Mouse (Mus musculus): ENCODE measurements around the gene Tk1.
A peak's percentile ranks its signal among the peaks of the same experiment; 100 is the strongest.
"Not testable (repeated sequence)": the region's sequence is repeated elsewhere in the genome, so short reads cannot be mapped to it uniquely, and the experiment has no call there.

The Tk1 gene

DNA sequence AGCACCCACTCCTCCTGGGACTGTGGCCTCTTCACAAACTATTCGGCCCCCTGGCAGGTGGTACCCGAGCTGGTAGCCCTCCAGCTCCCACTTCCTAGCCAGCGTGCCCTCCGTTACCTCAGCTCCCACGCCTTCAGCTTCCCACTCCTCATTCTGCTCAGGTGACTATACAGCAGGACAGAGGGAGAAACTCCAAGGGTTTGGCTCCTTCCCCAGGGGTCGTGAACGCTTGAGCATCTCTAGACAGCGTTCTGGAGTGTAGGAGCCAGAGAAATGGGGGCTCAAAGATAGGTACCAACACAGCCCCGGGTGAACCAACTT lies 34.5 kb downstream of the Tk1 start:
- DNase-seq (ENCODE audit: low read depth, low spot score) = no peak

DNA sequence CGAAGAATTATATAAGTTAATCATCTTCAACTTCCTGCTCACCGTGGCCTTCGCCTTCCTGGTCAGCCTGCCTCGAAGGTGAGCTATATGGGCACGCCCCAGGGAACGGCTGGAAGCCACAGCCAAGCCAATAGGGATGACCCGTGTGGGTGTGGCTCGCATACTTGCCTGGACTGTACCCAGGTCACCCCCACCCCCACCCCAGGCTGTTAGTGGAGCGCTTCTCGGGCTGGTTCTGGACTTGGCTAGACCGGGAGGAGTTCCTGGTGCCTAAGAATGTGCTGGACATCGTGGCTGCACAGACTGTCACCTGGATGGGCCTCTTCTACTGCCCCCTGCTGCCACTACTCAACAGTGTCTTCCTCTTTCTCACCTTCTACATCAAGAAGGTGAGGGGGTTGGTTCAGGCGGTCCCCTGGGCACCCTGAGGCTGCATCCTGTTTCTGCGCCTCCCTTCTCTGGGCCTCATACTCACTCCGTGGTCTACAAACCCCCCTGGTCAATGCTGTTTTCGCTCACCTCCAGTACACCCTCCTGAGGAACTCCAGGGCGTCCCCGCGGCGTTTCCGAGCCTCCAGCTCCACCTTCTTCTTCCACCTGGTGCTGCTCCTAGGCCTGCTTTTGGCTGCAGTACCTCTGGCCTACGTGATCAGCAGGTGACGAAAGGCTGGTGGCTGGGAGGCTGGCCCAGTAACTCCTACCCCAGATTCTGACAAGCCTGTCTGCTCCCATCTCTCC lies 35.0 kb downstream of the Tk1 start:
- peak; percentile 78 for DNase-seq (ENCODE audit: low read depth, low spot score)

DNA sequence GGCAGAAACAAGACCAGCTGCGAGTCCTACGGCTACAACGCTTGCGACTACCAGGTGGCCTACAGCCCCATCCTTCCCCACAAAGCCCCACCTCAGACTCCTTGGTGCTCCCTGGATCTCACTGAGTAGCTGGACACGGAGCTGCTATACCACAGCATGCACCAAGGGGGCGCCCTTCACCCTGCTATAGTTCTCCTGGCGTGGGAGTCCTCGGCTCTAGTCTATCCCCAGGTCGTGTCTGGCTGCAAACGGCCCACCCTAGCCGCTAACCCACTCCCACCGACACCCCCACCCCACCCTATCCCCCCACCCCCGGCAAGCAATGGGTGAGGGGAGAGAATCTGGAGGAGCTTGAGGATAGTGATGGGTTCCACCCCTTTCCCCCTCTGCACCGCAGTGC lies 35.6 kb downstream of the Tk1 start:
- peak; percentile 83 for DNase-seq (ENCODE audit: low read depth, low spot score)

DNA sequence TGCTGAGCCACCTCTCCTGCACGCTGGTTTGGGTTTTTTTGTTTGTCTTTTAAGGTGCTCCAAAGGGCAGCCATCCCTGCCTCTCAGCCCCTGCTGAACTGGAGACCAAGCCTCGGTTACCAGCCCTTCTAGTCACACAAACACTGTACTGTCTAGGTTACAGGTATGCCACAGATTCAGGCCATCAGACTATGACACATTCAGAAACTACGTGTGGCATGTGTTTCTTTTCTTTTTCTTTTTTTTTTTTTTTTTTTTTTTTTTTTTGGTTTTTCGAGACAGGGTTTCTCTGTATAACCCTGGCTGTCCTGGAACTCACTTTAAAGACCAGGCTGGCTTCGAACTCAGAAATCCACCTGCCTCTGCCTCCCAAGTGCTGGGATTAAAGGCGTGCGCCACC lies 37.4 kb downstream of the Tk1 start:
- DNase-seq (ENCODE audit: low read depth, low spot score) = not testable (repeated sequence)

DNA sequence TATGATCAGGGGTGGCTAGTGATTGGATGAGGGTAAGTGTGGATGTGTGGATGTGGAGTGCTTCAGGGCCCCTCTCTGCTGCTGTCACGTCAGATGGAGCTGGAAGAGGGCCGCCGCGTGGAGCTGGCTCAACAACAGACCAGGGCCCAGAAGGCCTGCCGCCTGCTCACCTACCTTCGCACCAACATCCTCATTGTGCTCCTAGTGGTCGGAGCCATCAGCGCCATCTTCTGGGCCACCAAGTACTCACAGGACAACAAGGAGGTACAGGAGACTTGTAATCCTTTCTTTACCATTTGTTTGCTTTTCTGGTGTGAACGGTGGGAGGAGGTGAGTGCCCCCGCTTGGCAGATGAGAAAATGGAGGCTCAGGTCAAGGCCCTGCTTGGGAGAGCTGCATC lies 39.6 kb downstream of the Tk1 start:
- peak; percentile 88 for DNase-seq (ENCODE audit: low read depth, low spot score)

DNA sequence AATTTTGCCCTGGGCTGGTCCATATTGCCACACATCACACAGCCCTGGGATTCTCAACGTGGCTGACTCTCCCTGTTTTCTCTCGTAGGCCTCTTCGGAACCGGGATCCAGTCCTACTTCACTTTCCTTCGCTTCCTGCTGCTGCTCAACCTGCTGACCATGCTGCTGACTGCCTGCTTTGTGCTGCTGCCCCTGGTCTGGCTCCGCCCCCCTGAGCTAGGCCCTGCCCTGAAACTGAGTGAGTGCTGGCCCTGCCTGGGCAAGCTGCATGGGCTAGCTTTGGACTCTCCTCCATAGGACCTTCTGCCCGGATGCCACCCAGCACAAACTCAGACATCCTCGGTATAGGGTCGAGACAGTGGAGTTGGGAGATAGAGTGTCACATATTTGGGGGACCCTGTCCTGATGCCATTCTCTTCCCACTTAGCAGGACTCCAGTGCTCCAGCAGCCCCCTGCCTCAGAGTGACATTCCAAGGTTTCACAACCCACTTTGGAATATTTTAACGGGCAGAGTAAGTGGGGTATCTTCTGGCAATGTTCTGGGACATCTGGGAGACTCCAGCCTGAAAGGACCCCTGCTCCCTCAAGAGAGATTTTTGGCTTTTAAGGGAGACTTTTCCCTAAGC lies 42.1 kb downstream of the Tk1 start:
- DNase-seq (ENCODE audit: low read depth, low spot score) = no peak

DNA sequence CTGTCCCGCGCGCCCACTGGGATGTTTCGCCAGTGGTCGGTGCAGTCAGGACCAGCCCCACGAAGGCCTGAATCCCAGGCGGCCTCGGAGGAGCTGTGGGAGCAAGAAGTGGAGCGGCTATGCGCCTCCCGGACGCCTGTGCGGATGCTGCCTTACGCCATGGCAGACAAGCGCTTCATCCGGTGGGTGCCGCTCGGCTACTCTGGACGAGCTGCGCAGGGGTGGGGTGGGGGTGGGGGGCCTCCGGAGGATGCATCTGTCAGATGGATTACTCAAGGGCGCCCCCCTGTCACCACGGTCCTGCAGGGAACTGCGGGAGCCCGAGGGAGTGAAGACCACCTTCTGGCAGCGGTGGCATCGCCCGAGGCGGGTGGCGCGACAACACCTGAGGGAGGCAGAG lies 42.8 kb downstream of the Tk1 start:
- DNase-seq (ENCODE audit: low read depth, low spot score) = peak; percentile 63

DNA sequence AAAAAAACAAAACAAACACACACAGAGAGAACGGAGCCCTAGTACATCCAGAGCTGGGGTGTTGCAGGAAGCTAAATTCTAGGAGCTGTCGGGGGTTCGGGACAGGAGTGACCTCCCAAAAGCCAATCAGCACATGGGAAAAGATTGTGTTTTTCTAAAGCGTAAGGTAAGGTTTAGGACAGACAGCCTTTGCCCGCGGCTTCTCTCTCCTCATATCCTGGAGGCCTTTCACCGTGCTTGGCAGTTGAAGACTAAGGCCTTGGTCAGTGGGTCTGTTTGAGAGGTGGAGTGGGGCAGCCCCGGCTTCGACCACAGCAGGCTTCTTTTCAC lies 43.2 kb downstream of the Tk1 start:
- DNase-seq (ENCODE audit: low read depth, low spot score) = no peak

DNA sequence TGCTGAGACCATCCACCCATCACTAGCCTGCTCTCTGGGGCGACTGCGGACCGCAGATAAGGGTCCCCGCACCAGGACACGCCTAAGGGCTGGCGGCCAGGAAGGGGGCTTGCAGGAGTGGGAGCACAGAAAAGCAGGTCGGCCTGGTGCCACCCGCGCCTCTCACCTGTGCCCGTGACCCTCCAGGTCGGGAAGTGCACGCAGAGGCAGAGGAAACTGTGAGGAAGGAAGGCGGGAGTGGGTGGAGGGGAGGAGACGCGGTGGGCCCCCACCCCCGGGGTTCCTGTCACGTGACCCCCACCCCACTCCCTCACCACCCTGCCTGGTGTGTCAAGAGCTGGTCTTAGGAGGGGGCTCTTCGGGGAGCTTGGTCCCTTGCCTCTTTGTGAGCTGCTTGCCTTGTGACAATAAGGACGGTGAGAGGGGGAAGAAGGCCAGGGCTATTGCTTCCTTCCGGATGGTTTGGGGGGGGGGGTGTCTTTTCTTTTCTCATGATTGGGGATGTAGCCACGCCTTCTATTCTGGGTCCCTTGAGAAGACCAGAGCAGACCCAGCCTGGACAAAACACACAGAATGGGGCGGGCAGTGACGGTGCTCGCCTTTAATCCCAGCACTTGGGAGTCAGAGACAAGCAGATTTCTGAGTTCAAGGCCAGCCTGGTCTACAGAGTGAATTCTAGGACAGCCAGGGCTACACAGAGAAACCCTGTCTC lies 43.7 kb downstream of the Tk1 start, which contains the start of the genes Tmc8 and Tmc6:
Gene Tmc8 (plus strand): TSS at position 84 of the 712 bp plus-strand sequence.
Gene Tmc6 (minus strand): TSS at position 206 of the 712 bp plus-strand sequence.
- DNase-seq (ENCODE audit: low read depth, low spot score) = no peak

DNA sequence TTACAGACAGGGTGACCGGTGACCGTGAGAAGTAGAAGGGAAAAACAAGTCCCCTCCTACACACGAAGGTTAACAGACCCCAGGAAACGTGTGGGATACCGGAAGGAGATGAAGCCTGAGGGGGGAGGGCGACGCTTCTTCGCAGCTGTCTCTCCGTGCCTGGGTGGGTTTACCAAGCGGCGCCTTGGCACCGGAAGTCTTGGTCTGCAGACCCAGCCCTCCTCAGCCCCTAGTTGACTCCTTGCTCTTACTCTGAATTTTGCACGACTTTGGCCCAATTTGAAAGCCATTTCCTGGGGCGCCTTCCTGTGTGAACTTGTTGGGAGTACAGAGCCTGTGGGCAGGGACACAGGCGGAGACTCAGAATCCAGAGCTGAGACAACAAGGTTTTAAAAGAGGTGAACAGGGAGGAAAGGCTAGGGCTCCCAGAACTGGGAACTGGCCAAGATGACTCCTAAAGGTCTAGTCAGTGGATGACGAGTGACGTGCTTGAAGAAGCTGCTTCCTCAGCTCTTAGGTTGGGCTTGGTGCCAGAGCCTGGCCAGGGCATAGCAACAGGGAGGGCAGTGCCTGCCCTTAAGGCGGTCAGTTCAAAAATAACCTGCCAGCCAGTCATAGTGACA lies 44.6 kb downstream of the Tk1 start:
- DNase-seq (ENCODE audit: low read depth, low spot score) = no peak

DNA sequence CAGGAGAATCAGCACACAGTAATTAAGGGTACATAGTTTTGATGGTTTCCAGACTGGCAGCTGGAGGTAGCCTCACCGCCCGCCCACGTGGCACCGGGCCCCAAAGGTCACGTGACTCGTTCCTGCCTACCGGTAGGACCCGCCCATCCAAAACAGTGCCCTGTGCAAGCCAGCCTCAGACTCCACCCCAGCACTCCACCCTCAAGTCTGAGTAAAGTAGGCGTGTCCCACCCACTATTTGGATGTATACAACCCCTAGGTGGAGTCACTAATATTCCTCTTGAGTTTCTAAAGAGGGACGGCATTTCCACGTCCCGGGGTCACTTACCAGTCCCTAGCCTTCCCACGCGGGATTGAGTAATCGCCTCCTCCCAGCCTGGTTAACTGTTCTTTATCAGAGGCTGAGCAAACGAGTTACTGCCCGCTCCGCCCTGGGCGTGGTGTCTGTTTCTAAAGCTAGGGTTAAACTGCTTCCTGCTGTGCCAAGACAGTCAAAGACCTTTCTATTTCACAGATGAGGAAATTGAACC lies 45.2 kb downstream of the Tk1 start:
- DNase-seq (ENCODE audit: low read depth, low spot score) = peak; percentile 97

DNA sequence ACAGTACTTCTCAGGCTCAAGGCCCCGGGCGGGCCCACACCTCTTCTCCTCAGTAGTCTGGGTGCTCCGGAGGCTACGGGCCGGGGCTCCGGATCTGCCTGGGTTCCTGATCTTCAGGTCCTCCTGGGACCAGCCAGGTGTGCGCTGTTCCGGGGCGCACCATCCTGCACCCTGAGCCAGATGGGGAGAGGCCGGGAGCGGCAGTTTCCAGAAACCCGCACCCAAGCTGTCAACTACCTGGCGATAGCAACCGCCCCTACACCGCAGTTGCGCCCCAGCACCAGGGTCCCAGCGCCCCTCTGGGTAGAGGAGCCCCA lies 45.7 kb downstream of the Tk1 start:
- no peak for DNase-seq (ENCODE audit: low read depth, low spot score)

DNA sequence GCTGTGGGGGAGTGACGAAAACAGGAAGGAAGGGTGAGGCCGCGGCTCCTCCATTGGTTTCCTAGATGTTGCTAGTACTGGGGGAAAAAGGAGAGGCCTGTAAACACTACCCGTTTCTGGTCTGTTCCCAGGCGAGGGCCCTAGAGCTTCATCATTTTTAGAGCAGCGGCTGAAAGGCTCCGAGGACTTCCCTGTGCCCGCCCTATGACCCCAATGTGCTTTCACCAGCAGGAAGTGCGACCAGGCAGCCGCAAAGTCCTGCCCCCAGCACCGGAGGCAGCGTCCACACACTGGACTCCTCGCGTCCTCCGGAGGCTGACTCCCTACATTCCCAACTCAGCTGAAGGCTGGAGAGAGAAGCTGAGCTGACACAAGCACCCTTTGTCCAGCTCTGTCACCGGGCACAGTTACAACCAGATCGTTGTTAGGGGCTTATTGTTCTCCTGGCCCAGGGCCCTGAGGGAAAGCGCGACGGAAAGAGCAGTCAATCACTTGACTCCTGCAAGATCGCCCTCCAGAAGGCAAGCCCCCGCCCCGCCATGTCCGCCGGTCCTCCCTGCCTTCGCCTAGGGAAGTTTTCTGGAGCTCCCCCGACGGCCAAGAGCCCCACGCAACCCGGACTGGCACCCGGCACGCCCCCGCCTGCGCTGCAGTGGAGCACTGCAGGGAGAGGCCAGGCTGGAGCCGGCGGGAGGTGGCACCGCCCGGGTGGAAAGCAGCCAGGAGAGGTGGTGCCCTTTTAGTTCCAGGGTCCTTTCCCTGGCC lies 46.3 kb downstream of the Tk1 start:
- no peak for DNase-seq (ENCODE audit: low read depth, low spot score)

DNA sequence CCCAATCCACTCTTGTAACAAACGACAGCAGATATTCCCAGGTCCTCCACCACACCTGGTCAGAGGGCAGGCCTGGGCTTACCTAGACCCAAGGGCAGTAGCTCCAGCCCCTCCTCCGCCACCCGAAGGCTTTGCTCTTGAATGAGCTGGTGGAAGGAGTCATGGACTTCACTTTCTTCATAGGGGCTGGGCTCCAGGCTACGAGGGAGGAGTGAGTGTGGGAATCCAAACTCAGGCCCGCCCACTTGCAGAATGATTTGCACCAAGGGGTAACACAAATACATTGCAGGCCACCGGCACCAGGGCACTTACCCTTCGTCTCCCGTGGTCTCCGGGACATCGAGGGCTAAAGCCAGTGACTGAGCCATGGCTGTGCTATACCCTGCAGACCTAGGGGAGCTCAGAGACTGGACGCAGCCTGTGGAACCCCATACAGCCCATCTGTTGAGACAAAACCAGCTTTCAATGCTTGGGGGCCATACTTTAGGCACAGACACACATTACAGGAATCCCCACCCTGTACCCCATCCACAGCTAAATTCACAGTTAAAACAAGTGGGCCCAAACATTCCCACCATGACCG lies 47.0 kb downstream of the Tk1 start:
- peak; percentile 54 for DNase-seq (ENCODE audit: low read depth, low spot score)

DNA sequence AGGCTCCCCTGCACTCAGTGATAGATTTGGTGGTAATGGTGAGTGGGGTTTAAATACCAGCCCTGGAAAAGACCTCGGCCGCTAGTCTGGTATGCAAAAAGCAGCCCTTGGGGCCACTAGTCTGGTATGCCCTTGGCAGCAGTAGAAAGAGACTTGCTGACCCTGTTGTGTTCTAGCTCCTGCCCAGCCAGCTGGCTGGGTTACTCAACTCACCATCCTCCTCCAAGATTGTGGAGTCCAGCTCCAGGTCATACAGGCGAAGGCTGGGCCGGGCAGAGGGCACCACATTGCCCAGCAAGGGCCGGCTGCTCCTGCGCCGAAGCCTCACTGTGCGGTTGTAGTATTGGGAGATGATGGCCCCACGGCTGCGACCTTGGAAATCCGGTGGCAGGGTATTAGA lies 47.9 kb downstream of the Tk1 start:
- no peak for DNase-seq (ENCODE audit: low read depth, low spot score)

DNA sequence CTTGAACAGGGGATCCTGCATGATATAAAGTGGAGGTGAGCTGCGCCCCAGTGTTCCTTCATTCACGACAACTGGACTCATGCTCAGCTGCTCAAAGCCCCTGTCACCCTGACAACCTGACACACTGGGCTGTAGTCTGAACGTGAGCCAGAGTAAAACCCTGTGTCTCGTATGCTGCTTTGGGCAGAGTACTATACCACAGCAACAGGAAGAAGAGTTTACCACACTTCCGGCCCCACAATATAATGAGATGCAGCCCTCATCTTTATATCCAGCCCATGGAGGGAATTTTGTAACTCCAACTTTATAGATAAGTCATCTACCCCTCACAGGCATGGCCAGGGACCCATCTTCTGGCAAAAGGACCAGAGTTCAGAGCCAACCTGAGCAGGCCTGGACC lies 48.8 kb downstream of the Tk1 start:
- no peak for DNase-seq (ENCODE audit: low read depth, low spot score)

DNA sequence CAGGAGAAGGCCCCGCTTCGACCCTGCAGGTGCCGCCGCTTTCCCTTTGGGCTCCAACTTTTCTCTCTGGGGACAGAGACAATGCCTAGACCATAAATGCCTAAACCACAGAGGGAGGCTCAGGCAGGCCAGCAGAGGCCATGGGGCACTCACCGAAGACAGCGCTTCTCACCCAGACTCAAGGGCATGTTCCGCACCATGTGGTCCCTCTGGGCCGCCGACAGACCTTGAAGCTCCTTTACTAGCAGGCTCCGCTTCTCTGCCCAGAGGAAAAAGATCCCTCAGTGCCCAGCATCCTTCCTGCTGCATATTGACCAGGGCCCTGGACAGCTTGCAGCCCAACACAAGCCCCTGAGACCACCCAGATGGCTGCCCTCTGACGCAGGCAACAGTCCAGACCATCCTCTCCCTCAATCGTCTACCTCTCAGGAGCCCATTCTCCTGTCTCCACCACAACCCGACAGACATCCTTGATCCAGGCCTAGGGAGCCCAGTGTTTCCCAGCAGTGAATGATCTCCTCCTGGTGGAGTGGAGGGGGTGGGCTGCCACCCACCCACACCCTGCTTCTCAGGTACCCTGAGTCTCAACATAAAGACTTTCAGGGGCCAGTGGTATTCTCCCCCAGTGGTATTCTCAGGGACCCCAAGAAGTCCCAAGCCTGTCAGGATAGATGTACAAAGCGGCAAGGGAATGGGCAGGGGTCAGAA lies 49.7 kb downstream of the Tk1 start:
- DNase-seq (ENCODE audit: low read depth, low spot score) = no peak

DNA sequence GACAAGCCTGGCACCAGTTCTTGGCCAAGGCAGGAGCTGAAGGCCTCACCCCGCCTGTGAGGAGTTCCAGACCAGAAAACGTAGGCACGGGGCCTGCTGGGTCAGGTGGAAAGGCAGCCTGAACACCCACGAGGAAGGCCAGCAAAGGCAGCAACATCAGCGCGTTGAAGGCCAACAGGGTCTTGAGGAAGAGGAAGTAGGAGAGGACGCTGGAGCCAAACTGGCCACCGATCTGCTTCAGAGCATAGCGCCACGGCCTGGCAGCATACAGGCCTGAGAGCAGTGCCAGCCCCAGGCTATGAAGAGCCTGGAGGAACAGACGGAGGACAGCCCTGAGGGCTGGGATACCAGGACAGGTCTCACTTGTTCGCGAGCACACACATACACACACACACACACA lies 50.4 kb downstream of the Tk1 start:
- DNase-seq (ENCODE audit: low read depth, low spot score) = no peak

DNA sequence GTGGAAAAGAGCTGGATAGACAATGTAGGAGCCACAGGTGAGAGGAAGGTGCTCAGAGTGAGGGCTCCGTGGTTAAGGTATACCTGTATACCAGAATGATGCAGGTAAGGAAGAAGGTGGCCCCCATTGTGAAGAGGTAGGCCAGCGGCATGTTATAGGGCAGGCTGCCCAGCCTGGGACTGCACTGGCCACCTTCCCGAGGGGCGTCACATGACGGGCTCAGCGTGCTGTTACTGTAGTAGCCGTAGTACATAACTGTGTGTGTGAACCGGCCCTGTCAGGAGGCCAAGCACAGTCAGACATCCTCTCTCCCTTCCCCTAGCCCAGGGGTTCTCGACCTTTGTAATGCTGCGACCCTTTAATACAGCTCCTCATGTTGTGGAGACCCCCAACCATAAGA lies 51.0 kb downstream of the Tk1 start:
- no peak for DNase-seq (ENCODE audit: low read depth, low spot score)

DNA sequence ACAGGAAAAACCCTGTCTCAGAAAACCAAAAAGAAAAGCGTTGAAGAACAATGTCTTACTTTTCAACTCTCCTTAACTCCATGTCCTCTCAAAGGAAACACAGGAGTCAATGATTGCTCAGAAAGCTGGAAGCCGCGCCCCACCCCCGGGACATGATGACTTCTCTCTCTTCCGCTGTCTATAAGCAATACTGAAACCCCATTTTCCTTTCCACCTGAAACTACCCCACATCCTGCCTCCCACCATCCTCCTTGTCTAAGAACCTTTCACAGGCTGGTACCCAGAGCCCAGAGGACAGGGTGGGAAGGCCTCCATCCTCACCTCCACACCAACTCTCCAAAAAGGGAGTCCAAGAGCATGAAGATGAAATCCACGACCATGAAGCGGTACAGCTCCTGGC lies 53.5 kb downstream of the Tk1 start:
- DNase-seq (ENCODE audit: low read depth, low spot score) = no peak

DNA sequence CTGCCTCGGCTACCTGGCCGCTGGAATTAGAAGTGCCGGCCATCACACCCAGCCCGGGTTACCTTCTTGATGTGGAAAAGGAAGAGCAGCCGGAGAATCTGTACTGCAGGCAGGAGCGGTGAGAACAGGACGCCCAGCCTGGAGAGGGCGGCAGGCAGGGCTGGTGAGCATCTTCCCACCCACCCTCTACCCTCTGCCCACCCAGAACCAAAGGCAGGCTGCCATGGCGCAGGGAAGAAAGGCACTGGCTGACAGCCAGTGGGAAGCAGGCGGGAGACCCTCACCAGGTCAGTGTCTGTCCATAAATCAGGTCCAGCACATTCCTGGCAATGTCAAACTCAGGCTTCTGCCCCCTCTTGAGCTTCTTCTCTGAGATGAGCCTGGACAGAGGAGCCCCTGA lies 55.5 kb downstream of the Tk1 start:
- DNase-seq (ENCODE audit: low read depth, low spot score) = no peak
